Mouse (Mus musculus): ENCODE results near the gene Ppp1r35.

The Ppp1r35 gene

GRCm38 (mm10) chr5:137782776-137783522 lies 4.3 kb downstream of the Ppp1r35 start:
- DNase-seq (ENCODE audit: low spot score), result no peak

GRCm38 (mm10) chr5:137783901-137784540 lies 5.4 kb downstream of the Ppp1r35 start:
- no peak for DNase-seq (ENCODE audit: low spot score)

GRCm38 (mm10) chr5:137784546-137784945 lies 5.9 kb downstream of the Ppp1r35 start:
- peak; percentile 18 for DNase-seq (ENCODE audit: low spot score)

GRCm38 (mm10) chr5:137785164-137786031 lies 6.7 kb downstream of the Ppp1r35 start:
- peak; percentile 68 for DNase-seq (ENCODE audit: low spot score)

- peak; percentile 99 for DNase-seq (ENCODE audit: low spot score)
These were observed 7.7 kb downstream of the Ppp1r35 start for GRCm38 (mm10) chr5:137786109-137786942.

GRCm38 (mm10) chr5:137787151-137787928 lies 8.7 kb downstream of the Ppp1r35 start, which contains the start of the genes Mepce and Zcwpw1:
Mepce (minus strand) TSS chr5:137787655.
Zcwpw1 (plus strand) TSS chr5:137787798.
- DNase-seq (ENCODE audit: low spot score), result peak; percentile 95

GRCm38 (mm10) chr5:137788171-137788570 lies 9.5 kb downstream of the Ppp1r35 start:
- no peak for DNase-seq (ENCODE audit: low spot score)

GRCm38 (mm10) chr5:137788946-137789531 lies 10.4 kb downstream of the Ppp1r35 start:
- DNase-seq (ENCODE audit: low spot score), result no peak

- DNase-seq (ENCODE audit: low spot score), result no peak
These were observed 12.9 kb downstream of the Ppp1r35 start for GRCm38 (mm10) chr5:137791553-137791952.

GRCm38 (mm10) chr5:137796606-137797005 lies 18.0 kb downstream of the Ppp1r35 start:
- no peak for DNase-seq (ENCODE audit: low spot score)

GRCm38 (mm10) chr5:137800917-137801316 lies 22.3 kb downstream of the Ppp1r35 start:
- DNase-seq (ENCODE audit: low spot score), result no peak

- DNase-seq (ENCODE audit: low spot score), result no peak
These were observed 27.5 kb downstream of the Ppp1r35 start for GRCm38 (mm10) chr5:137806158-137806557.

GRCm38 (mm10) chr5:137808316-137808715 lies 29.7 kb downstream of the Ppp1r35 start:
- DNase-seq (ENCODE audit: low spot score), result no peak

GRCm38 (mm10) chr5:137817466-137818222 lies 39.0 kb downstream of the Ppp1r35 start:
- DNase-seq (ENCODE audit: low spot score), result no peak

- no peak for DNase-seq (ENCODE audit: low spot score)
These were observed 43.5 kb downstream of the Ppp1r35 start for GRCm38 (mm10) chr5:137822126-137822525.

- no peak for DNase-seq (ENCODE audit: low spot score)
These were observed 44.0 kb downstream of the Ppp1r35 start for GRCm38 (mm10) chr5:137822602-137823001.

GRCm38 (mm10) chr5:137823455-137824045 lies 44.9 kb downstream of the Ppp1r35 start:
- no peak for DNase-seq (ENCODE audit: low spot score)

- no peak for DNase-seq (ENCODE audit: low spot score)
These were observed 46.4 kb downstream of the Ppp1r35 start for GRCm38 (mm10) chr5:137825030-137825429.

GRCm38 (mm10) chr5:137825971-137826370 lies 47.3 kb downstream of the Ppp1r35 start:
- no peak for DNase-seq (ENCODE audit: low spot score)

Data from ovary, postnatal 36 days (tissue).